Mouse (Mus musculus) forebrain, embryonic 13.5 days (tissue): Measurements from ENCODE around the gene Rb1. TPM values are rescaled to one million over a fixed set of nuclear protein-coding genes. Genes with fewer than 3 reads are reported as not detected.

ENCODE experiments used
- ATAC-seq: fragments of 200-750 bp; cut with Nextera tagmentation; 2 replicates; pipeline ENCODE4 v1.8.0; 2017
- H3K27ac ChIP-seq: fragments of 300-500 bp; sonication (generic); 2 replicates; pipeline ENCODE4 v1.5.1; 2015; ENCODE audit warnings: inconsistent platforms, mild to moderate bottlenecking, moderate library complexity
- H3K27me3 ChIP-seq: fragments of 300-500 bp; sonication (generic); 2 replicates; pipeline ENCODE4 v1.6.1; 2015; ENCODE audit warnings: mild to moderate bottlenecking, inconsistent platforms
- H3K36me3 ChIP-seq: fragments of 300-500 bp; sonication (generic); 2 replicates; pipeline ENCODE4 v1.6.1; 2015; ENCODE audit warnings: mild to moderate bottlenecking, inconsistent platforms; ENCODE audit not compliant: poor library complexity, severe bottlenecking
- H3K4me1 ChIP-seq: fragments of 300-500 bp; sonication (generic); 2 replicates; pipeline ENCODE4 v1.6.1; 2015; ENCODE audit warnings: inconsistent platforms
- H3K4me2 ChIP-seq: fragments of 300-500 bp; sonication (generic); 2 replicates; pipeline ENCODE4 v1.6.1; 2015; ENCODE audit warnings: inconsistent platforms, mild to moderate bottlenecking, moderate library complexity
- H3K4me3 ChIP-seq: fragments of 300-500 bp; sonication (generic); 2 replicates; pipeline ENCODE4 v1.5.1; 2015; ENCODE audit warnings: mild to moderate bottlenecking, inconsistent platforms
- H3K9ac ChIP-seq: fragments of 300-500 bp; sonication (generic); 2 replicates; pipeline ENCODE4 v1.6.1; 2015; ENCODE audit warnings: mild to moderate bottlenecking, inconsistent platforms
- H3K9me3 ChIP-seq: fragments of 300-500 bp; sonication (generic); replicated peaks from 2 replicates; pipeline ENCODE4 v1.6.1; 2016; ENCODE audit warnings: inconsistent platforms
- WGBS: fragments of 180-500 bp; shearing (Covaris S2); methylation state at CpG from one replicate; pipeline ENCODE4 v1.1.7; 2015; 5-methylcytosine and 5-hydroxymethylcytosine counted together
- polyA plus RNA-seq: library from polyadenylated mRNA; unstranded; fragments of >200 nt; fragmentation: Nextera tagmentation; extraction: Ambion mirVana; gene quantifications from 2 replicates; pipeline ENCODE4 v1.2.1, GENCODE M21; 2015

The Rb1 gene
- polyA plus RNA-seq, 1 experiment from 2014 or later = 18.8 TPM

DNA sequence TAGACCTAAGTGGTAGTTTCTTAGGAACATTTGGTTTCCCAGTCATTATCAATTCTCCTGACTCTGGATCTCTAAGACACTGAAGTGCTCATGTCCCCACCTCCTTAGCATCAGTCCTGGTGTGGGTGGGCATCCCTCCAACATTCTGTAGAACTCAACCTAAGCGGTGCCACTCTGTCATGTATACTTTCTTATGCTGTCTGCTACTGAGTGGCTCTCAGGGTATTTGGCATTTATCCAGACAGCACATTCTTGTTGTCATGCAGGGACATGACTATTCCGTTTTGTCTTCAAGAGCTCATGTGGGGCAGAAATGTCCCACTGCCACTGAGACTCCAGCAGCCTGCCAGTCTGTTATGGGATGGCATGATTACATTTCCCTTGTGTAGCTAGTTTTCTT lies 144.5 kb downstream of the Rb1 start:
- Histone ChIP-seq H3K27ac (no peak overlapping the region), H3K27me3 (no peaks in the 10 kb centered on the region), H3K9ac (no peak overlapping the region), H3K4me1 (peaks cover 9% of the 10 kb centered on the region; the same call in 1 of the 2 replicates), H3K36me3 (peaks cover 69% of the 10 kb centered on the region), H3K4me2 (no peak overlapping the region), H3K4me3 (no peak overlapping the region), H3K9me3 (0 out of 2 replicates have a peak, but pooled peaks cover 6% of the 10 kb centered on the region)
- 48% methylated on average over 2 of the region's 2 CpGs for WGBS
- ATAC-seq = peak; percentile 64

DNA sequence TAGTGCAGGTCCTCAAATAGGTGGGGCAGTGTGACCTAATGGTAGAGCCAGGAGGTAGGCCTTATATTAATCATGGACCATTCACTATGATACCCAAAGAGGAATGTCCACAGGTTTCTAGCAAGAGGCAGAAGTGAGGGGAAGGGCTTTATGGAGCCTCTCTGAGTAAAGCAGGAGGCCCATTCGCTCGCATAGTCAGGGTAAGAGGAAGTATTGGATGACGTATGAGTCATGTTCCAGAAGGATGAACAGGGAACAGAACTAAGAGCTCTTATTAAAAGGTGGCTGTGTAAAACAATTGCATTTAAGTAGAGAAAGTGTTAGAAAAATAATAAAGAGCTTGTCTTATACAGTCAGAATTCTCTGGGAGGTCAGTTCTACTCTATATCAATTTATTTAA lies 145.0 kb downstream of the Rb1 start:
- Histone ChIP-seq H3K4me2 (no peak overlapping the region), H3K27ac (no peak overlapping the region), H3K4me1 (peaks cover 11% of the 10 kb centered on the region; the same call in 1 of the 2 replicates), H3K27me3 (no peaks in the 10 kb centered on the region), H3K9me3 (0 out of 2 replicates have a peak, but pooled peaks cover 6% of the 10 kb centered on the region), H3K36me3 (peaks cover 69% of the 10 kb centered on the region), H3K4me3 (no peak overlapping the region), H3K9ac (no peak overlapping the region)
- no peak for ATAC-seq
- 94% methylated on average over 3 of the region's 3 CpGs for WGBS

DNA sequence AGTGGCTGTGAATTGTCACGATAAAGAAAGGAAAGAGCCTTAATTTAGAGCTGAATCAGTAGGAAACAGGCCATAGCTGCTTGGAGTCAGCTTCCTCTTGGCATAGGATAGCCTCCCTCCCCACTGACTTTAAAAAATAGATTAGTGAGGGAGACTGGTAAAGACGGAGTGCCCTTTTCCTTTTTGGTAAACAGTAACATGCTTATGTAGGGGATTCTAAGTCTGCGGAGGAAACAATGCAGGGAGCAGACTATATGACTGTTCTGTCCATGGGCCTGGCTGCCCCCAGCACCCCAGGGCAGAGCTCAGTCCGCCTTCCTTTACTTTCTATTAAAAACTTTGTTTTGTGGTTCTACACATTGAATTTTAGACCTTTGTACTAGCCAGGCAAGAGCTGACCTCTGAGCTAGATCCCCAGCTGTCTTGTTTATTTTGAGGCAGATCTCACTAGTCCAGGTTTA lies 146.4 kb downstream of the Rb1 start:
- no peak for ATAC-seq
- Histone ChIP-seq H3K4me1 (peaks cover 24% of the 10 kb centered on the region), H3K27me3 (no peaks in the 10 kb centered on the region), H3K4me3 (no peak overlapping the region), H3K4me2 (no peak overlapping the region), H3K9ac (no peak overlapping the region), H3K9me3 (no peaks in the 10 kb centered on the region), H3K36me3 (peaks cover 70% of the 10 kb centered on the region), H3K27ac (no peak overlapping the region)
- WGBS = 92% methylated on average over 4 of the region's 4 CpGs

GRCm38 (mm10) chr14:73177961-73178360 lies 147.7 kb downstream of the Rb1 start:
- WGBS = 91% methylated on average over 11 of the region's 11 CpGs

GRCm38 (mm10) chr14:73176266-73176665 lies 149.4 kb downstream of the Rb1 start:
- H3K9me3 ChIP-seq = no peaks in the 10 kb centered on the region
- H3K4me1 ChIP-seq = peaks cover 30% of the 10 kb centered on the region
- peaks cover 68% of the 10 kb centered on the region for H3K36me3 ChIP-seq
- H3K27ac ChIP-seq = no peak overlapping the region
- no peak overlapping the region for H3K9ac ChIP-seq
- no peak overlapping the region for H3K4me3 ChIP-seq
- WGBS = 88% methylated on average over 5 of the region's 5 CpGs
- no peaks in the 10 kb centered on the region for H3K27me3 ChIP-seq
- no peak overlapping the region for H3K4me2 ChIP-seq
- ATAC-seq = no peak

More at GRCm38 (mm10) chr14:73177961-73178360, 147.7 kb downstream of the Rb1 start:
- Histone ChIP-seq H3K9me3 (no peaks in the 10 kb centered on the region), H3K4me1 (peaks cover 31% of the 10 kb centered on the region), H3K9ac (no peak overlapping the region), H3K4me3 (no peak overlapping the region), H3K27me3 (no peaks in the 10 kb centered on the region), H3K36me3 (peaks cover 70% of the 10 kb centered on the region), H3K4me2 (no peak overlapping the region), H3K27ac (no peak overlapping the region)
- no peak for ATAC-seq

DNA sequence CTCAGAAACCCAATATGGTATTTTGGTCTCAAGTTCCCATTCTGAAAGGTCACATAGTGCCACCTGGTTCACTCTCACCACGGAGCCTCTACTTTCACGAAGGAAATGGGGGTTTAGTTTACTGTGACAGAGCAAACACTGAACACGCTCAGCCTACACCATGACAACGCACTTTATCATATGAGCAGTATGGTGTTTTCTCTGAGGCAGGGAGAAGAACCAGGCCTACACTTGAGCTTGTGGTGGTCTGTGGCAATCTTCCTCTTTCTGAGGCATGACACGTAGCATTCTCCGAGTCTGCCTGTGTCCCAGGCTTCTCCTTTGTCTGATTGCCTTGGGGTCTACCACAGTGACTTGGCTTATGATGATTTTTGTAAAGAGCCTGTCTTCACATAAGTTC lies 149.8 kb downstream of the Rb1 start:
- no peaks in the 10 kb centered on the region for H3K9me3 ChIP-seq
- H3K27me3 ChIP-seq = no peaks in the 10 kb centered on the region
- H3K4me2 ChIP-seq = no peak overlapping the region
- peaks cover 27% of the 10 kb centered on the region for H3K4me1 ChIP-seq
- no peak overlapping the region for H3K27ac ChIP-seq
- no peak for ATAC-seq
- 94% methylated on average over 6 of the region's 6 CpGs for WGBS
- H3K4me3 ChIP-seq = no peak overlapping the region
- peaks cover 71% of the 10 kb centered on the region for H3K36me3 ChIP-seq
- no peak overlapping the region for H3K9ac ChIP-seq

DNA sequence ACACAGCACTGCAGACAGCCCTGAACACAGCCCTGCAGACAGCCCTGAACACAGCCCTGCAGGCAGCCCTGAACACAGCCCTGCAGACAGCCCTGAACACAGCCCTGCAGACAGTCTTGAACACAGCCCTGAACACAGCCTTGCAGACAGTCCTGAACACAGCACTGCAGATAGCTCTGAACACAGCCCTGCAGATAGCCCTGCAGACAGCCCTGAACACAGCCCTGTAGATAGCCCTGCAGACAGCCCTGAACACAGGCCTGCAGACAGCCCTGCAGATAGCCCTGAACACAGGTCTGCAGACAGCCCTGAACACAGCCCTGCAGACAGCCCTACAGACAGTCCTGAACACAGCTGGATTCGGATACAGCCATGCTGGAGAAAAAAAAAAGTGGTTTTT lies 150.6 kb downstream of the Rb1 start:
- Histone ChIP-seq H3K4me1 (peaks cover 22% of the 10 kb centered on the region), H3K4me3 (no peak overlapping the region), H3K36me3 (peaks cover 72% of the 10 kb centered on the region), H3K27me3 (no peaks in the 10 kb centered on the region), H3K9ac (no peak overlapping the region), H3K27ac (peak overlapping the region; percentile 78), H3K4me2 (no peak overlapping the region), H3K9me3 (no peaks in the 10 kb centered on the region)
- 94% methylated on average over 1 of the region's 1 CpGs for WGBS
- ATAC-seq = no peak

GRCm38 (mm10) chr14:73174091-73174995 lies 151.3 kb downstream of the Rb1 start:
- no peaks in the 10 kb centered on the region for H3K27me3 ChIP-seq
- H3K4me3 ChIP-seq = no peak overlapping the region
- H3K9me3 ChIP-seq = no peaks in the 10 kb centered on the region
- H3K27ac ChIP-seq = peak overlapping the region; percentile 78
- no peak overlapping the region for H3K9ac ChIP-seq
- H3K4me2 ChIP-seq = no peak overlapping the region
- peaks cover 22% of the 10 kb centered on the region for H3K4me1 ChIP-seq
- peaks cover 78% of the 10 kb centered on the region for H3K36me3 ChIP-seq
- whole genome bisulfite sequencing = 64% methylated on average over 7 of the region's 7 CpGs
- peak; percentile 67 for ATAC-seq

DNA sequence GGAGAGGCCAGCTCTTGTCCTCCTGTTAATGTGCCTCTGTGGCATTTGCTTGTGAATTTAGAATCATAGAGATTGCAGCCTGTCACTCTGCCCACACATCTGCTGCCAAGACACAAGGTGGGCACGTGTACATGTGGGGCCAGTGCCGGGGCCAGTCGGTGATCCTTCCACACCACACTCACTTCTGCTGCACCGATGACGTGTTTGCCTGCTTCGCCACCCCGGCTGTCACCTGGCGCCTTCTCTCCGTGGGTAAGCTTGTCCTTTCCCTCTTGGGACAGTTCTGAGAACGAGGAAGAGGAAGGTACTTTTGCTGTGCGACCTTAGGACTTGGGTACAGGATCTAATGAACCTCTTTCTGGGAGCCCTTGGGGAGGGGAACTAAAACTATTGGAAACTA lies 152.0 kb downstream of the Rb1 start:
- Histone ChIP-seq H3K4me3 (no peak overlapping the region), H3K27ac (peak overlapping the region; percentile 78), H3K4me1 (peaks cover 22% of the 10 kb centered on the region), H3K4me2 (no peak overlapping the region), H3K27me3 (no peaks in the 10 kb centered on the region), H3K9ac (no peak overlapping the region), H3K36me3 (peaks cover 74% of the 10 kb centered on the region), H3K9me3 (no peaks in the 10 kb centered on the region)
- WGBS = 81% methylated on average over 11 of the region's 11 CpGs
- ATAC-seq = no peak; the same call in 1 of the 2 replicates

- Histone ChIP-seq H3K4me1 (peaks cover 22% of the 10 kb centered on the region), H3K27ac (no peak overlapping the region), H3K27me3 (no peaks in the 10 kb centered on the region), H3K4me3 (no peak overlapping the region), H3K36me3 (peaks cover 73% of the 10 kb centered on the region), H3K4me2 (no peak overlapping the region), H3K9ac (no peak overlapping the region), H3K9me3 (no peaks in the 10 kb centered on the region)
- 49% methylated on average over 12 of the region's 12 CpGs for WGBS
- peak; percentile 44; the same call in 1 of the 2 replicates for ATAC-seq
Observed at GRCm38 (mm10) chr14:73172196-73173011, 153.2 kb downstream of the Rb1 start.

GRCm38 (mm10) chr14:73169926-73170844 lies 155.4 kb downstream of the Rb1 start:
- H3K36me3 ChIP-seq = peaks cover 68% of the 10 kb centered on the region
- H3K4me1 ChIP-seq = peaks cover 17% of the 10 kb centered on the region
- H3K27me3 ChIP-seq = no peaks in the 10 kb centered on the region
- H3K9ac ChIP-seq = no peak overlapping the region
- H3K4me2 ChIP-seq = no peak overlapping the region
- H3K4me3 ChIP-seq = no peak overlapping the region
- H3K27ac ChIP-seq = no peak overlapping the region
- WGBS = 72% methylated on average over 13 of the region's 13 CpGs
- no peak for ATAC-seq
- H3K9me3 ChIP-seq = no peaks in the 10 kb centered on the region
